Mouse (Mus musculus) embryonic facial prominence, embryonic 15.5 days (tissue): ENCODE results near the gene Ipo5. TPM values are rescaled to one million over a fixed set of nuclear protein-coding genes. Genes with fewer than 3 reads are reported as not detected.

Source experiments
- ATAC-seq: fragments of 200-750 bp; cut with Nextera tagmentation; 2 replicates; pipeline ENCODE4 v1.8.0; 2017; ENCODE audit warnings: low read depth, moderate TSS enrichment; ENCODE audit not compliant: insufficient number of reproducible peaks, low FRiP score, low TSS enrichment
- H3K27ac ChIP-seq: fragments of 300-500 bp; sonication (generic); replicated peaks from 2 replicates; pipeline ENCODE4 v1.5.1; 2015; ENCODE audit warnings: mild to moderate bottlenecking, inconsistent platforms
- H3K27me3 ChIP-seq: fragments of 300-500 bp; sonication (generic); 2 replicates; pipeline ENCODE4 v1.6.1; 2015; ENCODE audit warnings: inconsistent platforms
- H3K36me3 ChIP-seq: fragments of 300-500 bp; sonication (generic); 2 replicates; pipeline ENCODE4 v1.6.1; 2015; ENCODE audit warnings: mild to moderate bottlenecking, inconsistent platforms
- H3K4me1 ChIP-seq: fragments of 300-500 bp; sonication (generic); 2 replicates; pipeline ENCODE4 v1.6.1; 2015; ENCODE audit warnings: inconsistent platforms
- H3K4me2 ChIP-seq: fragments of 300-500 bp; sonication (generic); replicated peaks from 2 replicates; pipeline ENCODE4 v1.6.1; 2015; ENCODE audit warnings: mild to moderate bottlenecking, inconsistent platforms
- H3K4me3 ChIP-seq: fragments of 300-500 bp; sonication (generic); replicated peaks from 2 replicates; pipeline ENCODE4 v1.5.1; 2015; ENCODE audit warnings: mild to moderate bottlenecking, inconsistent platforms
- H3K9ac ChIP-seq: fragments of 300-500 bp; sonication (generic); 2 replicates; pipeline ENCODE4 v1.6.1; 2015; ENCODE audit warnings: inconsistent platforms
- H3K9me3 ChIP-seq: fragments of 300-500 bp; sonication (generic); replicated peaks from 2 replicates; pipeline ENCODE4 v1.6.1; 2016; ENCODE audit warnings: inconsistent platforms
- WGBS: fragments of 180-500 bp; shearing (Covaris S2); methylation state at CpG from one replicate; pipeline ENCODE4 v1.1.7; 2015; 5-methylcytosine and 5-hydroxymethylcytosine counted together
- polyA plus RNA-seq: library from polyadenylated mRNA; unstranded; fragments of >200 nt; fragmentation: Nextera tagmentation; extraction: Ambion mirVana; gene quantifications from 2 replicates; pipeline ENCODE4 v1.2.1, GENCODE M21; 2015

Gene Ipo5
- polyA plus RNA-seq, 1 experiment from 2014 or later = 70.7 TPM

GRCm38 (mm10) chr14:120924044-120924443 is 13.0 kb downstream of the Ipo5 start:
- Histone ChIP-seq H3K27me3 (no peaks in the 10 kb centered on the region), H3K4me3 (no peak overlapping the region), H3K9me3 (no peaks in the 10 kb centered on the region), H3K27ac (no peak overlapping the region), H3K36me3 (peaks cover 79% of the 10 kb centered on the region), H3K9ac (no peak overlapping the region), H3K4me2 (no peak overlapping the region), H3K4me1 (no peaks in the 10 kb centered on the region)
- ATAC-seq = no peak
- WGBS = 94% methylated on average over 4 of the region's 4 CpGs

- 88% methylated on average over 14 of the region's 14 CpGs for WGBS
- Histone ChIP-seq H3K4me2 (no peak overlapping the region), H3K4me3 (no peak overlapping the region), H3K9me3 (no peaks in the 10 kb centered on the region), H3K9ac (no peak overlapping the region), H3K36me3 (peaks cover 86% of the 10 kb centered on the region), H3K27me3 (no peaks in the 10 kb centered on the region), H3K27ac (no peak overlapping the region), H3K4me1 (no peaks in the 10 kb centered on the region)
- ATAC-seq = no peak
Measured at GRCm38 (mm10) chr14:120925731-120926585, 14.9 kb downstream of the Ipo5 start.

GRCm38 (mm10) chr14:120931236-120931635 is 20.2 kb downstream of the Ipo5 start:
- Histone ChIP-seq H3K4me3 (no peak overlapping the region), H3K9me3 (no peaks in the 10 kb centered on the region), H3K9ac (no peak overlapping the region), H3K4me2 (no peak overlapping the region), H3K36me3 (peaks cover 77% of the 10 kb centered on the region), H3K4me1 (0 out of 2 replicates have a peak, but pooled peaks cover 6% of the 10 kb centered on the region), H3K27ac (no peak overlapping the region), H3K27me3 (no peaks in the 10 kb centered on the region)
- no peak for ATAC-seq
- WGBS = 81% methylated on average over 4 of the region's 4 CpGs

GRCm38 (mm10) chr14:120933624-120934023 is 22.6 kb downstream of the Ipo5 start:
- Histone ChIP-seq H3K36me3 (peaks cover 76% of the 10 kb centered on the region), H3K9ac (no peak overlapping the region), H3K27me3 (no peaks in the 10 kb centered on the region), H3K9me3 (no peaks in the 10 kb centered on the region), H3K27ac (no peak overlapping the region), H3K4me3 (no peak overlapping the region), H3K4me1 (0 out of 2 replicates have a peak, but pooled peaks cover 6% of the 10 kb centered on the region), H3K4me2 (no peak overlapping the region)
- WGBS = 89% methylated on average over 8 of the region's 8 CpGs
- ATAC-seq = no peak

GRCm38 (mm10) chr14:120937102-120937501 is 26.1 kb downstream of the Ipo5 start:
- H3K27ac ChIP-seq = no peak overlapping the region
- 80% methylated on average over 1 of the region's 1 CpGs for WGBS
- no peaks in the 10 kb centered on the region for H3K9me3 ChIP-seq
- H3K4me1 ChIP-seq = 0 out of 2 replicates have a peak, but pooled peaks cover 5% of the 10 kb centered on the region
- no peaks in the 10 kb centered on the region for H3K27me3 ChIP-seq
- no peak overlapping the region for H3K4me3 ChIP-seq
- H3K9ac ChIP-seq = no peak overlapping the region
- ATAC-seq = no peak
- peaks cover 86% of the 10 kb centered on the region for H3K36me3 ChIP-seq
- H3K4me2 ChIP-seq = no peak overlapping the region

GRCm38 (mm10) chr14:120942803-120943202 is 31.8 kb downstream of the Ipo5 start:
- 81% methylated on average over 9 of the region's 9 CpGs for WGBS
- H3K27me3 ChIP-seq = no peaks in the 10 kb centered on the region
- H3K9me3 ChIP-seq = no peaks in the 10 kb centered on the region
- ATAC-seq = no peak
- no peak overlapping the region for H3K4me2 ChIP-seq
- no peaks in the 10 kb centered on the region for H3K4me1 ChIP-seq
- H3K27ac ChIP-seq = no peak overlapping the region
- no peak overlapping the region for H3K4me3 ChIP-seq
- H3K9ac ChIP-seq = no peak overlapping the region
- H3K36me3 ChIP-seq = peaks cover 86% of the 10 kb centered on the region

- H3K9me3 ChIP-seq = no peaks in the 10 kb centered on the region
- no peak overlapping the region for H3K4me3 ChIP-seq
- H3K27ac ChIP-seq = no peak overlapping the region
- H3K4me1 ChIP-seq = no peaks in the 10 kb centered on the region
- no peak overlapping the region for H3K9ac ChIP-seq
- H3K36me3 ChIP-seq = peaks cover 80% of the 10 kb centered on the region
- no peak for ATAC-seq
- H3K4me2 ChIP-seq = no peak overlapping the region
- no peaks in the 10 kb centered on the region for H3K27me3 ChIP-seq
- WGBS = 80% methylated on average over 7 of the region's 7 CpGs
Measured at GRCm38 (mm10) chr14:120945146-120945545, 34.1 kb downstream of the Ipo5 start.

- WGBS = 70% methylated on average over 8 of the region's 8 CpGs
- no peak overlapping the region for H3K27ac ChIP-seq
- ATAC-seq = no peak
Measured at GRCm38 (mm10) chr14:120947104-120947503, 36.1 kb downstream of the Ipo5 start.

GRCm38 (mm10) chr14:120949002-120949401 is 38.0 kb downstream of the Ipo5 start:
- H3K36me3 ChIP-seq = peaks cover 44% of the 10 kb centered on the region

More at GRCm38 (mm10) chr14:120947104-120947503, 36.1 kb downstream of the Ipo5 start:
- Histone ChIP-seq H3K4me2 (no peak overlapping the region), H3K27me3 (no peaks in the 10 kb centered on the region), H3K4me1 (no peaks in the 10 kb centered on the region), H3K36me3 (peaks cover 61% of the 10 kb centered on the region), H3K9me3 (no peaks in the 10 kb centered on the region), H3K9ac (no peak overlapping the region), H3K4me3 (no peak overlapping the region)

GRCm38 (mm10) chr14:120950068-120950467 is 39.0 kb downstream of the Ipo5 start:
- H3K27ac ChIP-seq = no peak overlapping the region
- WGBS = 88% methylated on average over 2 of the region's 2 CpGs
- no peak overlapping the region for H3K4me2 ChIP-seq
- no peak for ATAC-seq
- no peak overlapping the region for H3K9ac ChIP-seq
- H3K4me3 ChIP-seq = no peak overlapping the region
- H3K27me3 ChIP-seq = no peaks in the 10 kb centered on the region
- H3K9me3 ChIP-seq = no peaks in the 10 kb centered on the region
- no peaks in the 10 kb centered on the region for H3K4me1 ChIP-seq
- H3K36me3 ChIP-seq = peaks cover 33% of the 10 kb centered on the region

More at GRCm38 (mm10) chr14:120949002-120949401, 38.0 kb downstream of the Ipo5 start:
- no peaks in the 10 kb centered on the region for H3K4me1 ChIP-seq
- H3K4me3 ChIP-seq = no peak overlapping the region
- 92% methylated on average over 5 of the region's 5 CpGs for WGBS
- ATAC-seq = no peak
- no peaks in the 10 kb centered on the region for H3K27me3 ChIP-seq
- H3K9ac ChIP-seq = no peak overlapping the region
- no peak overlapping the region for H3K4me2 ChIP-seq
- no peaks in the 10 kb centered on the region for H3K9me3 ChIP-seq
- H3K27ac ChIP-seq = no peak overlapping the region

- Histone ChIP-seq H3K4me3 (no peak overlapping the region), H3K9ac (no peak overlapping the region), H3K9me3 (no peaks in the 10 kb centered on the region), H3K4me1 (no peaks in the 10 kb centered on the region), H3K27ac (no peak overlapping the region), H3K36me3 (peaks cover 17% of the 10 kb centered on the region), H3K4me2 (no peak overlapping the region), H3K27me3 (no peaks in the 10 kb centered on the region)
- ATAC-seq = no peak
- WGBS = 35% methylated on average over 2 of the region's 2 CpGs
Measured at GRCm38 (mm10) chr14:120952434-120952833, 41.4 kb downstream of the Ipo5 start.

- H3K4me1 ChIP-seq = no peaks in the 10 kb centered on the region
- H3K27me3 ChIP-seq = no peaks in the 10 kb centered on the region
- H3K9me3 ChIP-seq = no peaks in the 10 kb centered on the region
- 61% methylated on average over 8 of the region's 8 CpGs for WGBS
- no peak overlapping the region for H3K9ac ChIP-seq
- no peak overlapping the region for H3K27ac ChIP-seq
- ATAC-seq = no peak
- H3K4me2 ChIP-seq = no peak overlapping the region
- H3K36me3 ChIP-seq = no peaks in the 10 kb centered on the region
- H3K4me3 ChIP-seq = no peak overlapping the region
Measured at GRCm38 (mm10) chr14:120960551-120960950, 49.5 kb downstream of the Ipo5 start.
